Mouse (Mus musculus): ENCODE measurements around the gene Trio.

The Trio gene

DNA sequence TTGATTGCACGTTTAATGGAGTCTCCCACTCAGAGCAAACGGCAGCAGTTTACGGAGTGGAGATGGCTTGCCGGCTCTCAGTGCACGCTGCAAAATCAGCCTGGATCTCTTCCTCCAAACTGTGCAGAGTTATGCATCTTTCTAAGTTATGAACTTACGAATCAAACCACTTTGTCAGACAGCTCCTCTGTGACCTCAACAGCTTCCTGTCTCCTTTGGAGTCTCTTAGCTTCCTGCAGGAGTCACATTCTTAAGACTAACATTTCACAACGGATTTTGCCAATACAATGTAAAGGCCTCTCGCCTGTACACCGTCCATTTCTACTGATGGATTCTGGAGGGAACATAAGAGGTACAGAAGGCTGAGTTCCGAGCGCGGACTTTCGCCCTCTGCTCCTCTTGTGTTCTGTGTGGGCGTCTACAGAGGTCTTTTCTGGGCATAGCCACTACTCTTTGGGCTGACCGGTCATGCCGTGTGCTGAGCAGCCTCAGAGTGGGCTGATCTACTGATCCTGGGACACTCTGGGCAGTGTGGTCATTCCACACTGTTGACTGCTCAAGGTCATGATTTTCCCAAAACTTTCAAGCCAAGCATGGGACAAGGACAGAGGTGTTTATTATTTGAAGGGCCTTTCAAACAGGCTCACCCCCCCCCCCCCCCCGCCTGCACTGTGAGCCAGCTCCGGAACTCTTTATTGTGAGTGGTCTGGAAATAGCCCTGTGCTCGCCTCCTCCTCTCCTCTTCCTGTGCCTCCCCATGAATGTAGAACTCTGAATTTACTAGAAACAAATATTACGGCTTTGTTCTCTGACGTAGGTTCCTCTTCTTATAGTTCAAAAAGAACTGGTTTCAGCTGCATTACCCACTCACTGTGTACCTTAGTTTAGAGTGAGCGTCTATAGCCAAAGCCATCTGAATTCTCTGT lies 229.4 kb downstream of the Trio start:
- DNase-seq (ENCODE audit: low spot score), result no peak

DNA sequence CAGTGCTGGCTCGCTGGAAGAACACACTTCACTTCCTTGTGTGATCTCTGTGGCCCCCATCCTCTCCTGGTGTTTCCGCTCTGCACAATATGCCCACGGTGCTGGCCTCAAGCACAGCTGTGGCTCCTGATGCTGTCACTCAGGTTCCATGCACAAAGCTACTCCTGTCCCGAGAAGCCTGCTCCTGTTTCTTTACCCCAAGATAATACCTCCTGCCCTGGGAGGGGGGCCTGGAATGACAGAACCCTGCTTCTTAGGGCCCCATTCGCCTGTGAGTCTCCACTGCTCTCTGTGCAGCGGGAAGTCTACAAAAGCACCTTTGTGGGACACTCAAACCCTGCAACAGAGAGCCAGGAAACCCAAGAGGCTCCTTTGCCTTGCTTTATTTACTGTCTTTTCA lies 232.4 kb downstream of the Trio start:
- no peak for DNase-seq (ENCODE audit: low spot score)

DNA sequence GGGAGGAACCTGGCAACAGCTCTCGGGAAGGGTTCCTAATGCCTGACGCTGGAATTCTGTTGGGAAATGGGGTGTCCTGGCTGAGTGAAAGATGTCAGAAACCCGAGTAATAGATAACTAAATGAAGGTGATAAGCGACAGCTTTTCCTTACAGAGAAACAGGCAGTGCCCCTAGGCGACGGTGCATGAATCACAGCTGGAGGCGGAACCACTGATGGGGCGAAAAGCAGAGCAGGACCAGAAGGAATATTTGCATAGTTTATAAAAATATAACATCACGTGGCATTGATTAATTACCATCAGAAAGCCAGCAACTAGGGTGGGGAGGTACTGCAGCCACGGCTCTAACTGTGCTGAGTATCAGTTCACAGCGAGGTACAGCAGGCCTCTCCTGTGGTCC lies 233.2 kb downstream of the Trio start:
- no peak for DNase-seq (ENCODE audit: low spot score)

DNA sequence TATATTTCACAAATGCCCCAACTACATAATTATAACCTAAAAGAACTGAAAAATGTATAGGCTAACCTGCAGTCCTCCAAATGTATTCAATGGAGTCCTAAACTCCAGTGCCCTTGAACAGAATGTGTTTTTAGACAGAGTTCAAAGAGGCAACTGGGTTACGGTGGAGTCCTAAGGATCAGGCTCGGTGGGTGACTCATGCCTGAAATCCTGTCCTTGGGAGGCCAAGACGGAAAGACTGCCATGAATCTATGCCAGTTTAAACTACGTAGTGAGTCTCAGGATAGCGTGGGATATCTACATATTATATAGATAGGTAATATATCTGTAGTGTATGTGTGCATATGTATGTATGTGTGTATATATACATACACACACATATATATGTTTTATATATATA lies 234.5 kb downstream of the Trio start:
- no peak for DNase-seq (ENCODE audit: low spot score)

DNA sequence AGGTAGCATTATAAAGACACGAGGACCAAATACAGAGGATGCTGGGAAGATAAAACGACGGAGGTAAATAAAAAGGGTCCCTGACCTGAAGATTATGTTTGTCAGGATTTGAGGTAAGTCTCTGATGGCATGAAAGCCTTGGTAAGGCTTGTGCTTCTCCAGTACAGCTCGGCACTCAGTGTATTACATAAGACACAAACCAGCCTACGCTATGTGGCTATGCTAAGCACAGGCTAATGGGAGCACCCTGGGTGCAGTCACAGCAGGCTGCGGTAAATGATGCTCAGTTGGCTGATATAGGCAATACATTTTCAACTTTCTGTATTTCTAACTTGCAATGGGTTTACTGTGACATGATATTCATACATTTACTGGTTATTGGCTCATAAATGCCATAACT lies 234.9 kb downstream of the Trio start:
- DNase-seq (ENCODE audit: low spot score), result no peak

DNA sequence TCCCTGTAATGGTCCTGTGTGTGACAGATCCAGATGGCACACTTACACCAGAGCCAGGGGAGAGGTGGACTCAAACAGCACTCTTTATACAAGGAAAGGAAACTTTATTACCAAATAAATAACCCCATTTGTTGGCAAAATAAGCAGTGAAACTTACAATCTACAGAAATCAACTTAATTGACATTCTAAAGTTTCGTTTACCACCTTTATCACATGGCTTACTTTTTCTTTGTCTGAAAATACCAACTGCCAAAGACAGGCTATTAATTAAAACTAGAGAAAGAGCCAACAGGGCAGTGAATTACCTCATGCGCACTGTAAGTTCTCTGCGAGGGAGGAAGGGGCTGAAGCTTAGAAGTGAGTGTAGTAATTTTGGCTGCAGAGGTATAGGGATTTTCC lies 236.3 kb downstream of the Trio start:
- no peak for DNase-seq (ENCODE audit: low spot score)

DNA sequence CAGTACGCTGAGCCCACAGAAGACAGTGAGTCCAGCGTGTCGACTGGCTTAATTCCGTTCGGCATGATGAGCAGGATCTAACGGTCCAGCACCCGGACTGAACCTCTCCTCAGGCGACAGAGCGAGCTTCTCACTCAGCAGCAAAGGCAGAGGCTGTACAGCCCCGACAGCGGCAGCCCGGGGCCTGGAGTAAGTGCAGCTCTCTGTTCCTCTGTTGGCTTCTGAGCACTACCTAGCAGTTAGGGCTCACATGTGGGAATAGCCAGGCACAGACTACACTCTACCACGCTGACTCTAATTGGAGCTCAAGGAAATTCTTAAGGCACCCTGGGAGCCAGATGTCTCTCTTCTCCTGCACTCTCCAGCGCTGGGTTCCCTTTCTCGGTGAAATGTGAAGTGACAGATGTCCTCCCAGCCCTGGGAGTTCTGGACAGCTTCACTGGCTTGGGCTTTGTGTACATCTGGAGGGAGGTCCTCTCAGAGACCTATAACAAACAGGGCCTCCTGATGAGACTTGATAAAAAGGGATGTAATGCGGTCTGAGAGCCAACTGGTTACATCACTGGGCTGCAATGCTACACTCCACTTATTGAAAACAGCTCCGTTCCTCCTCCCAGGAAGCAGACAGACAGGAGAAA lies 237.4 kb downstream of the Trio start:
- no peak for DNase-seq (ENCODE audit: low spot score)

DNA sequence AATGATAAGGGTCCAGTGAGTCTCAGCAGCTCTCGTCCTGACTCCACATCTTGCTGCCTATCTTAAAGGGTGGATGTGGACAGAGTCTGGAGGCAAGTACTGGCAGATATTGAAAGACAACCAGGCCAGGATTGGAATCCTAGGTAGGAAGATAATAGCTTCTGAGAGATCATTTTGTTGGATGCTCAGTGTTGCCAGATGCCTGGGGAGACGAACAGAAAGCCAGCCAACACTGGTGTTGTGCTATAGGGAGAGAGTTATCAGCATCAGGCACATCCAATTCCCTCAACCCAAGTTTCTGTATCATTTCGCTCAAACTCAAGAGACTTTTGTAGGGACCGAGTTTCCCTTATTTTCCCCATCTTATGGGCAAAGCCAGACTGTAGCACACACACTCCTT lies 238.5 kb downstream of the Trio start:
- no peak for DNase-seq (ENCODE audit: low spot score)

DNA sequence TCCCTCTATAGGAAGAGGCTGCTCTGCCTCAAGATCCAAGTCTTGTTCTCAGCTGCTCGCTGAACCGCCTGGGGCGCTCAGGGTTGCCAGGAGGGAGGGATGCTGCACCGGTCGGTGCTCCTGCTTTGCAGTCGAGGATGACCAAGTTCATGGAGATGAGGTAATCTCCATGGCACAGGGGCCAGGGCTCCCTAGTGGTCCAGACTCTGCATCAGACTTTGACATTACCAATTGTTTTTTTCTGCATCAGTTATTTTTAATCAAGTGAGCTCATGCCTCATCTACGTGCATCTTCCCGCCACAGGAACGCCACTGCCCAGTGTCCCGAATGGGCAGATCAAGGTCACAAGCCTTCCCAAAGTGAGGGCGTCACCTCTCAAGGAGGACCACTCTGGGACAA lies 239.2 kb downstream of the Trio start:
- DNase-seq (ENCODE audit: low spot score), result no peak

DNA sequence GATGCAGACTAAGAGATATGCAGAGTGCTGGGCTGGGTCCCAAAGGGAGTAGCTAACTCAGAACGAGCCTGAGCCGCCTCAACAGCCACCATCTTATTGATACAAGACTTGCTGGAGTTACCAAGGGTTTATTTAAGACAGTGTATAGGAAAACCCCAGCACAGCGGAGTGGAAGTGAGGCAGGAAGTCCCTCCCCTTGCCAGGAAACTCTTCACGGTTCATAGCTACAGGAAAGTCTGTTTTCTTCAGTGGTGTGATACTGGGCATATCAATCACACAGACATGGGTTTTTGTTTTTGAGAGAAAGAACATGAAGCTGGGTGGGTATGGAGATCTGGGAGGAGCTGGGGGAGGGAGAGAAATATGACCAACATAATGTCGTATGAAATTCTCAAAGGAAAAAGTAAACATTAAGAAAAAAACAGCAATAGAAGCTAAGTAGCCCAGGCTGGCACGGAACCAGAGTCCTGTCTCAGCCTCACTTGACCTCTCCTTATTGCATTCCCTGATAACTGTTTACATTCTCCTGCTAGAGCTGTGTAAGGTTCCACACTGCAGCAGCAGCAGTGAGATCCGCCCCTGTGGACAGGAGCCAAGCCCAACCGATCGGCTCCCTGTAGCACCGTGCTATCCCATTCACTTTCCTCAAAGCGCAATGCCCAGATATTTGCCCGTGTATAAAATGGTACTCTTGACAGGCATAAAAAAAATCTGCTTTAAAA lies 240.2 kb downstream of the Trio start:
- DNase-seq (ENCODE audit: low spot score), result no peak

DNA sequence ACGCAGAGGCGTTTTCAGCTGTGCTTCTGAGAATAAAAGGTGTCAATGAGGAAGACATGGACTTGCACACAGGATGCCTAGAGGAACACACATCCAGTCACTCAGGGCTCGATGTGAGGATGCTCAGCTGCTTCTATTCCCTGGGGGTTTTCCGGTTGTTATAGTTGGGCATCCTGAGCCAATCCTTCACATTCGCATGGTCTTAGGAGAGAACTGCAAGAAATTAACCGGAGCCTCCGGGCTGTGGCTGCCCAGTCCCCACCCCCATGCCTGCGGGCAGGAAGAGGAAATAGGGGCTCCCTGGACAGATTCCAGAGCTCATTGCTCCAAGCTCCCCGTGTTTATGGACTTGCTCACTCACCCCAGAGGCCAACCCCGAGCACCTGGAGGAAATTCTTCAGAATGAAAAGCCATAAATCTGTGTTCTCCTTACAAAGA lies 241.5 kb downstream of the Trio start:
- DNase-seq (ENCODE audit: low spot score), result no peak

DNA sequence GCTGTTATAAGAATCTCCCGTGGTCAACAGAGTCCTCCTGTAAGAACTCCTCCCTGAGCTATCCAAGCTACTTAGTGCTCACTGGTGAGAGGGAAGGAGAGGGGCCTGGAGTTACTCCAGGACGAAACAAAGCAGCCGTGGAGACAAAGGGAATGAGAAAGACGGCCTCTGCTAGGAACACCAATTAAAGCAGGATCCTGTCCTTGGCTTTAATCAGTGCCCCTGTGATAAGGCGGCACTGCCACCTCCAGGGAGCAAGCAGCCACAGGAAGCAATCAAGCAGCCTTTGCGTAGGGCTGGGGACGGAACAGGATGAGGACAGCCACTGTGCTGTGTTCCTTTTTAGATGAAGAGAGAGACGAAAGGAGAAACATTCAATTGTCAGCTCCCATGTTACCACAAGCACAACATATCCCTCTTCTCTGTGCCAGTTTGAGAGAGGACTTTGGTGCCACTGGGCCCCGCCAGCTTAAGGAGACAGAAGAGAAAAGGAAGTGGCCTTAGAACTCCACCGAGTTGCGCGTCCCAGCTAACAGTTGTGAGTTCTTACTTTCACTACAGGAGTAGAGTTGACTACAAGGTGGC lies 242.0 kb downstream of the Trio start:
- no peak for DNase-seq (ENCODE audit: low spot score)

DNA sequence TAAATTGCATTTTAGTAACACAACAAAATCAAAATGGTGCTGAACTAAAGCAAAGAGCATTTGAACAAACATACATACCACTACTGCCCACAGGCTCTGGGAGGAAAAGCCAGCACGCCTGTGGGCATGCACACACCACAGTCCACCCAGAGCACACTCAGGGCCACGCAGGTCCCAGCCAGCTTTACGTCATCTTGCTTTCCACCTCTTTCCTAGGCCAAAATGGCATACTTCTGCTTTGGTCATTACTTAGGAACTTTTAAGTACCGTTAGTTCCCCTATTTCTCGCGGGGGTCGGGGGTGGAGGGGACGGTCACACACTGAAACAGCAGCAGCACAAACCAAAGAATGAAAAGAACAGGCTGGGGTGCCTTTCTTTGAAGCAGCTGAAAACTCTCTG lies 242.6 kb downstream of the Trio start:
- DNase-seq (ENCODE audit: low spot score), result no peak

DNA sequence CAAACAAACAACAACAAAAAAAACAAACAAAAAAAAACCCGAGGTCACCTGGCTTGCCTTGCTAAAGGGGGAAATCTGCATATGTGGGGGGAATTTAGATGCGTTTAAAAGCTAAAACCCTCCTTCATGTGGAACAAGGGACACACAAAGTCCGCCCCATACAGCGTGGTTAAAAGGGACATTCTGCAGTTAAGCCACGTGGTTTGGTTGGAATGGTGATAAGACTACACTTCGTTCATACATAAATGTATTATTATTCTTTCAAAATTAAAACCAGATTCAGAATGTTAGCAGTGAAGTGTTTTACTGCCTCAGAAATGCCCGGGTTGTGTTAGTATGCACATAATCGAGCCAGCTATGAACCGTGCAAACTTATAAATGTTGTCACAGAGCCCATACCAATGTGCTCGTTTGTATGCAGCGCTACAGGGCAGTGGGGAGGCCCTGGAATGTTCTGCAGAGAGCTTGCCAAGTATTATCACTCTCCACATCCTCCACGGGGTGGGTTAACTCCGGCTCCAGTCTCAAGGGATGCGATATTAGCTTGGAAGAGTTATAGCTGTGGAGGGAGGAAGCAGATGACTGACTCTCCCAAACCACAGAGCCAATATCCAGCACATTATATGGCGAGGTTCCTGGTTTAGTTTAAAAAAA lies 243.1 kb downstream of the Trio start:
- DNase-seq (ENCODE audit: low spot score), result no peak

DNA sequence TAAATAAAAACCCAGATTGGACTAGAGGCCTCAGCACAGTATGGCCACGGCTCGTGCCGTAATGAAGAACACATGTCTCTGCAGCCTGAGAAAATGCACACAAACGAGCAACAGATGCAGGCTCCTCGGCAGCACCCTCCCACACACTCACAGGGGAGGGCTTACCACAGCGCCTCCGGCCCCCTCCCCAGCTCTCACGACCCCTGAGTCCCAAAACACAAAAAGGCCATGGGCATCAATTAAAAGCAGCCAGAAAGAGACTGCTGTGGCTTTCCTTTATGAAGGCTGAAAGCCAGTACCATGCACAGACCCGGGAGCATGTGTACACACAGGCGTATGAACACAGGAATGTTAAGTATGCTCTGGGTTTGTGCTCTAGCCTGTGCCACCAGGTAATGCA lies 245.8 kb downstream of the Trio start:
- no peak for DNase-seq (ENCODE audit: low spot score)

DNA sequence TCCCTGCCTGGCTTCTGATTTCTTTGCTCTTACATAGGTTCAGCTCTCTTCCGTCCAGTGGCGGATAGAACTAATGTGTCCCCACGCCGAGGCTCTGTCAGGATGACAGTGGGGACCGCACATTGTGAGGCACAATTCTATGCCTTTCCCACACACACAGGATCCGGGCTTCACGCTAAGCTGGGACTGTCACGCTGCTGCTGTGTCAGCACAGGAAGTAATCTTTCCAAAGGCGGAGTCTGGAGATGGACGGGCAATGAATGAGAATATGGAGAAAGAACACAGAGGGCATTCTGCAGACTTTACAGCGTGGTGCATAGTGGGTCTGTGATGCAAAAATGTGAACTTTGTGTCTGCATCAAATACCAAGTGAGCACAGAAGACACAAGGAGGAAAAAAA lies 246.2 kb downstream of the Trio start:
- DNase-seq (ENCODE audit: low spot score), result no peak

DNA sequence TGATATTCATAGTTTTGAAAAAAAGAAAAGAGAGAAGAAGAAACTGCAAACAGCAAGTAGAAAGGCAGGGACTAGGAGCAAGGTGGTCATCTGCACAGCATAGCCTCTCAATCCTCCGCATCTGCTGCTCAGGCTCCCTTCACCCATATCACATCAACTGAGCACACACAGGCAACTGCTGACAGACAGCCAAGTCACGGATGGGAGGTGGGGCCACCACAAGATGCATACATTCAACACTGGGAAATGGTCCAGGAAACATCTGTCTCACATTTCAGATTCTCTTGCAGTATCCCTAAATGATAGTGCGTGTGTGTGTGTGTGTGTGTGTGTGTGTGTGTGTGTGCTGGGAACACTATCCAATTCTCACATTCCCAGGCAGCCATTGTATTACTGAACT lies 247.4 kb downstream of the Trio start:
- no peak for DNase-seq (ENCODE audit: low spot score)

DNA sequence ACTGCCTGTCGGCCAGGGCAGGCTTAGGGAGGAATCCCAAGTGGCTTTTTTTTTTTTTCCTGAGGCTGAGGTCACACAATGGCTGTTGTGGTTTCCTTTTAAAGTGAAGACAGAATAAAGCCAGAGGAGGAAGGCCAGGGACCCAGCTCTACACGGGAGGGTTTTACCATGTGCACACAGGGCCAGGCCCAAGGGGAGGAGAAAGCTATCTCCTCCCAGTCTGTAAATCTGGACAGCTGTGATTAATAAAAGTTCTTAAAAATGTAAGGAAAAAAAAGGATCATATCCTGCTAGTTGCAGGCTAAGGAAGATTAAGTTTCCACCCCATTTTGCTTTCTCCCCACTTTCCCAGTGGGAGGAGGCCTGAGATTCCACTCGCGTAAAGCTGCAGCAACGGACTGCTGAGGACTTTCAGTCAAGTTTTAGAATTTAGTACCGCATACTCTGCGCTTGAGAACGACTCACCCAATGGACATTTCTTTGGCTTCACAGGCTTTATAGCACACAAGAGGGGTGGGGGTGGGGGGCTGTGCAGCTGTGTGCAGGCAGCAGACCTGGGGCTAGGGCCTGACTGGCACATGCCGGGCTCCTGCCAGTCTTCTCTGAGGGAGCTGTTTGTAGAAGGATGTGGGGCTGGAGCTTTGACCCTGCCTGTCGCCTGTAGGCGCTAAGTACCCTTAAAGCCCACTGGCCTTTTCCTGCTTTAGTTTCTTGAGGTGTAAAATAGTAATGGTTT lies 248.0 kb downstream of the Trio start:
- no peak for DNase-seq (ENCODE audit: low spot score)

DNA sequence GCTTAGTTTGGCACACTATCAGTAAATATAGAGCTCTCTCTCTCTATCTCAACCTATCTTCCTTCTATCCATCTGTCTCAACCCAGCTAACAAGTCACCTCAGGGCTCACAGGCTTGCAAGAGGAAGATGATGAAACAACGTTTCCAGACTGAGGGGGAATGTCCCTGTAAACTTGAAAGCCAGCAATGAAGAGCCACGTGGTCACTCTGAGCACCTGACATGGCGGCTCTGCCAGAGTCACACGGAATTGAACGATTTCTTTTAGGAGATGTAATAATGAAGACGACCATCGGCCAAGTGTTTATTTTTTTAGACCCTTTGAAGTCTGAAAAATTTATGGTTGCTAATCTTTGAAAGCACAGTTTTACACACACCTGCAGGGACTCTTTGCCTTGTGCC lies 251.2 kb downstream of the Trio start:
- DNase-seq (ENCODE audit: low spot score), result no peak

DNA sequence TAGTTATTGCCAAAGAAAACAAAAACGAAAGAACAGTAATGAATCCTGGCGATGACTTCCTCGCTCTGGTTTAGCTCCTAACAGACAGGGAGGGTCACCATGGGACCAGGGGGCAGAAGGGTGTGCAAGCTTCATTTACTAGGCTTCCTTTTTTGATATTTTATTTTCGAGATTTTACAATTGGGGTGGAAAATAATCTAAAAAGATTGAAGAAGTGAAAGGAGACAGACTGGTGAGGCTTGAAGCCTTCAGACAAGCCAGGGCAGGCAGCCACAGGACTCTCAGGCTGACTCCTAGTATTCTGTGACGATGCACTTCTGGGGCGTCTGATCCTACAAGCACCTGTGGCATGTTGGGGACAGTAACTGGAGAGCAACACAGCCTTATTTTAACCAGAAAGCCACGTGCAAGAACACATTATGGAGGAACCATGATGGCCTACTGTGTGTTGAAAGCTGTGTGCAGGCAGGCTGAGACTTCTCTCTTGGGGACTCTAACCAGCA lies 253.5 kb downstream of the Trio start:
- no peak for DNase-seq (ENCODE audit: low spot score)

DNA sequence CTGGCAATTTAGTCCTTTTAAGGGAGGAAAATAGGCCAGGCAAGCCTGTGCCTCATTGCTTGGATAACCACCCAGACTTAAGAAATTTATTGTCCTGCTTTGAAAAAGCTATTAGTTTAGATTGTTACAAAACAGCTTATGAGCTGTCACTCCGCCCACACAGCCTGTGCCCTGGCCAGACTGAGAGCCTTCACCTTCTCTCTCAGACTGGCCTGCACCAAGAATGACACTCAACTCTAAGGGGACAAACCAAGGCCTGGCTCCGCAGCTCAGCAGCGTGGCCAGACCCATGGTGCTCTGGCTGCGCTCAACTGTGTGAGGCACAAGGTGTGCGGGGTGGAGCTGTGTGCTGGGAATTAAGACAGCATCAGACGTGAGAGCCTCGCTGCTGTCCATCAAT lies 254.1 kb downstream of the Trio start:
- DNase-seq (ENCODE audit: low spot score), result no peak

Data from c-Kit-positive CD71-positive TER-119-positive erythroid progenitor cells, embryonic 14.5 days (primary cell).